Mouse (Mus musculus) forelimb bud, embryonic 11.5 days (tissue): ENCODE data around the gene Kcnn3.

Source experiments
- DNase-seq: peaks from one replicate; pipeline ENCODE4 v3.0.0-alpha.2; 2012; ENCODE audit warnings: low read depth, low spot score

The Kcnn3 gene

DNA sequence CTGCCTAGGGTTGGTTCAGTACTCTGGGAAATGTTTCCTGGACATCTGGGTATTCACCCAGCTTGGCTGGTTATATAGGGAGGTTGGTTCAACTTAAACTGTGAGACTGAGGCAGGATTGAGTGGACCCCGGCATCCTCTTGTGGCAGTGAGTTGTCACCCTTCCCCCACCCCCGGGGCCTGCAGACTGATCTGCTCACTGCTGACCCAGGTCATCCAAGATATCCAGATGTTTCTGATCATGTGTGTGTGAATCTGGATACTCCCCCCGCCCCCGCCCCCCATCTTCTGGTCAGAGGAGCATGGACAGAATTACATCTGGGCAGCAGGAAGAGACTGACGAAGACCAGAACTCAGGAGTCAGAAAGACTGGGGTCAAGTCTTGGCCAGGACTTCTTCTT is 45.4 kb downstream of the Kcnn3 start:
- no peak for DNase-seq

DNA sequence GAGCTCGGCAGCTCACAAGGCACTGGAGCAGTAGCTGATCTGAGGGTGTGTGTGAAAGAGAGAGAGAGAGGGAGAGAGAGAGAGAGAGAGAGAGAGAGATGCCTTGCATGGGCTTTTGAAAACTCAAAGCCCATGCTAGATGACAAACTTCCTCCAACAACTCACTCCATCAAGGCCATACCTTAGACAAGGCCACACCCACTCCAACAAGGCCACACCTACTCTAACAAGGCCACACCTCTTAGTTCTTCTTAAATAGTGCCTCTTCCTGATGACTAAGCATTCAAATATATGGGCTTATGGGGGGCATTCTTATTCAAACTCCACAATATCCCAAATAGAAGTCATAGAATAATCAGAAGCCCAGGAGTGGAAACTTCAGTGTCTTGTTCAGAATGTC is 49.1 kb downstream of the Kcnn3 start:
- DNase-seq = no peak

DNA sequence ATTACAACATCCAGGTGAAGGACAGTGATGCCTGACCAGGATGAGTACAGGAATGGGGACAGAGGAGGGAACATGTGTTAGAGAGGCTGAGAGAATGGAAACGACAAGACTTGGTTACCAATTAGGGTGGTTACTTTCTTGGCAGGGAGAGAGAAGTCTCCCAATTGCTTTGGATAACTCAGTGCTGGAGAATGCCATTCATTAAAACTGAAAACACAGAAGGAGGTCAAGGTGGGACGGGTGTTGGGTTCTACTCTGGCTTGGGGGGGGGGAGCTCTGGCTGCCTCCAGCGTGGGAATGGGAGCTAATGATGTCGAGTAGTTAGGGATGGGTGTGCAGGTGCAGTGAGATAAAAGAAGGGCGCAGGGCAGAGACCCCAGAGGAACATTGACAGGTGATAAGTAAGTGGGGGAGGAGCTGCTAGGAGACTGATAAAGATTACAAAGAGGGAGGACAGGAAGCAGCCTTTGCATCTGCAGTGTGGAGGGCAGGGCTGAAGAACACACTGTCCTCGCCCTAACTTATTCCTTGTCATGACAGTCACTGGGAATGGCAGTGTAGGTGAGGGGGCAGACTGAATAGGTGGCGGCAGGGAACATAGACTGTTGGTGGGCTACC is 49.9 kb downstream of the Kcnn3 start:
- DNase-seq = no peak

DNA sequence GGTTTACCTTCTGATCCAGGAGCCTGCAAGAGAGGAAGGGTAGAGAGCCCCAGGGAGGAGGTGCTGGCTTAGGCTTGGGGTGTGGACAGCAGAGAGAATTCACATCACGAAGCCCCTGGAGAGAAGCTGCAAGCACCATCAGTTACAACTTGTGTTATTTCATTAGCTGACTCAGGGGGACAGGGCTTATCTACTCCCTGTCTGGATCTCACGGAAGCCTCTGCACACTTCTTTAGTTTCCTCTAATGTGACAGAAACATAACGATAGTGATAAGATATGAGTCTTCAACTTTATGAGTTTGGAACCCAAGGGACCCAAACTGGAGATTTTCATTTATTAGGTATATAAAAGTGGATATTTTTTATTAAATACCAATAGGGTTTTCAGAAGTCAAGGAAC is 50.4 kb downstream of the Kcnn3 start:
- DNase-seq = no peak

DNA sequence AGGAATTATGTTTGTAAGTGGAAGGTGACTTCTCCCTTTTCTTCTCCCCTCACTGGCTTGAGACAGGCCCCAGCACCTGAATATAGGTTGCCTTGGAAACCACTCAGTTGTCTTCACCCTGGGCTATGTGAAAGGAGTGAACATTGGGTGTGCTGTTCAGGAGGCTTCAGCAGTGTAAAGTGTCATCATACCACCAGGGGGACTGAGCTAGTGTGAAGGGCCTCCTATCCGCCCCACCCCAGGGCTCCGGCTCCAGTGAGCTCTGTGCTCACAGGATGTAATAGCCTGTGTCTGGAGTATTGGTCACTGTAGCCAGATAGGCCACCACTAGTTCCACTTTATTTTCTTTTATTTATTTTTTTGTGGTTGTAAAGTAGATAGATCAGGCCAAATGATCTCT is 54.3 kb downstream of the Kcnn3 start:
- DNase-seq = no peak

DNA sequence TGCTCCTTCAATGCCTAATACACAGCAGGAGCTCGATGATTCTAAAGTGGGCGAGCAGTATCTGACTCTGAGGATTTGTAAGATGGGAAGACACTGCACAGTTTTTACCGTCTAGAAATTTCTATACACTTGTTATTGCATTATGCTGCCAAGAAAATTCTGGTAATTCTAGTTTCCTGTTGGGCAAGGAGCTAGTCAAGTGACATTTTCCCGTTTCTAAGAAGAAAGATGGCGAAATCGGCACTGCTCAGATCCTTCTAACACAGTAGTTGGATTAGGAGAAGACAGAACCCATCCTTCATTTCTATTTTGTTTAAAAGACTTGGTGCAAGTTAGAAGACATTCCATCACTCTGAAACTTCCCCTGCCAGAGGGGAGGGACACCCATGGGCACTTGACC is 56.4 kb downstream of the Kcnn3 start:
- no peak for DNase-seq

DNA sequence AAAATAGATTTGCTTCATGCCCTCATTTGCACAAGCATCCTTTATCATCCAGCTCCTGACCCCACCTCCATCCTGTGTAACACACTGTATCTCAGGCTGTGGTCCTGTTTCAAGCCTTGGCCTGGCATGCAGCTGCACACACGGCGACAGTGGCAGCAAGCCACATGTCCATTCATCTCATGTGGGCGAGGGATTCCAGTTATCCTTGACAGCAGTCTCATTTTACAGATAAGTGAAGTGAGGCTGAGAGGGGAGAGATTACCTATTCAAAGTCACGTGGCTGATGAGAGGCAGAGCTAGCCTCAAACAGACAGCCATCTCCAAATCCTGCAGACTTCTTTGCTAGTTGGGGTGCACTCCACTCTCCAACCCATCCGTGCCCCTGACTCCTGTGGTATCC is 57.2 kb downstream of the Kcnn3 start:
- no peak for DNase-seq

DNA sequence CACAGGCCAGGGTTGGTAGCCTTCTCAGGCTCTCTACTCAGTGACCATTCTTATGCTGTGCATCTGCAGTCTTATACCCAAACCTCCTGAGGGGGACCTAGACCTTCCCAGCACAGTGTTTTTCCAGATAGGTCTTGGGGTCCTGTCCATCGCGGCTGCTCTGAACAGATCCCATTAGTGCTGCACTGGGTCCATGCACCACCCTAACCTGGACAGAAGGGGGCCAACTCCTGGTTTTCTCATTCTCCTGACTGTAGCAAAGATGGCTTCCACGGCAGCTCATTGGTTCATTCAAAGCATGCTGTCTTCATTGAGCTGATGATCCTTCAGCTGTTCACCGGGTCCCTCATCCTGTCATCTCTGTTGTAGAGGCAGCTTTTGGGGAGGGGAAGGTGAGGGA is 58.1 kb downstream of the Kcnn3 start:
- DNase-seq = no peak

DNA sequence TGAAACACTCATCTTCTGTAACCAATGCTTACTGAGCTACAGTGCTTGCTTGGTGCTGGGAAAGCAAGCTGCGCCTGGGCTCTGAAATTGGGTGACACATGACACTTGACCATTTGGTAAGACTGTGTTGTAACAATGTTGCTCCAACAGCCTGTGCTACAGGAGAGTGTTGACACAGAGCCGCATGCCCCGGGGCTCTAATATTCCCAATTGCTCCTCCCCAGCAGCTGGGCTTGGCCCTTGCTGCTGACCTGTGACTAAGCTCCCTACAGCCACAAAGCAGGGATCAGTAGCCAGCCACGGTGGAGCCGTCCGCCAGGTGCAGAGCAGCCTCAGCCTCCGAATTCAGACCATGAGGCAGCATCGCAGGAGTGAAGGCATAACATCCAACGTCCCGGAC is 58.8 kb downstream of the Kcnn3 start:
- DNase-seq = peak; percentile 45

DNA sequence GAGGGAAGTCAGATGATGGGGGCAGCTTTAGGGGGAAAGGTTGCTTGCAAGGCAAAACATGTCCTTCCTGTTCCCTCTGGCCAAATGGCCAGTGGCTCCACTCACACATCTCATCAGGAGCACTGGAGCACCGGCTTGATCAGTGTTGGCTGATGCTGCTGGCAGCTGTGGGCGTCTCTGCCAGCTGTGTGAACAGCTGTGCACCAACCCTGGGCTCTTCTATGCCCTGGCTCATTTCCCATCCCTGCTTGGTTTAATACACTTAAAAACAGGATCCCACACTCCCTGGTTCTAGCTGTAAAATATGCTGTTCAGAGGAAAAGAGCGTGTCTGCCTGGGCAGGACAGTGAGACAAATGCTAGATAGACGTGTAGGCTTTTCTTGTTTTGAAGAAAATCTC is 64.3 kb downstream of the Kcnn3 start:
- no peak for DNase-seq

DNA sequence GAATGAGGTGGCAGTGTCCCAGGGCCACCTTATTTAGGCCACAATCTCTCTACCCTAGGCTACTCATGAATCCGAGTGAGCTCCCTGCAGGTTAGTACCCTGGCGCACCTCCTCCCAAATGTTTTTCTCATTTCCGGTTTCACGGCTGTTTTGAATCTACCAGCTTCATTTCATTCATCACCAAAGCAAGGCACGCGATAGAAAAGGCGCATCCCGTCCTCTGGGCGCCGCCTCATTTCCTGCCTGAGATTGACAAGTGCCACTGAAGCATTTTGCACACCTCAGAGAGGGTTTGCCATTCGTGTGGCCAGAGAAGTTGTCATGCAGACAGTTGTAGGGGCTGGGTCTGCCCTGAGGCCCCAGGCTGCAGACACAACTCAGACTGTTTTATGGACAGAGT is 68.5 kb downstream of the Kcnn3 start:
- no peak for DNase-seq

DNA sequence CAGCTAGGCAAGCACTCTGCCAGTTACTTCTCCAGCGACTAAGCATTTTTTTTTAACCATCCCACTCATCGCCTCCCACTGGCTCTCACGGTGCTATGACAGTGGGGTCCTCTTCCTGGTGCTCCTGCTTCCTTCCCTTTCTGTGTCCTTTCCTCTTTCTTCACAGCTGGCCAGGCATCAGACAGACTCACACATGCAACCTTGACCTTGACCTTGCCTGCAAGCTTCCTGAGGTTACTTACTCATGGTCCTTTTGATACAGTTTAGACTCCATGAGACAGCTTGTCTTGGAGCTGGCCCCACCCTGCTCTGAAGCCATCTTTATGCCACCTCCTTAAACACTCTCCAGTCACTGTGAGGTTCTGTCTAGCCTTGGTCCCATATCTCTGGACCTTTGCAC is 69.4 kb downstream of the Kcnn3 start:
- DNase-seq = no peak

DNA sequence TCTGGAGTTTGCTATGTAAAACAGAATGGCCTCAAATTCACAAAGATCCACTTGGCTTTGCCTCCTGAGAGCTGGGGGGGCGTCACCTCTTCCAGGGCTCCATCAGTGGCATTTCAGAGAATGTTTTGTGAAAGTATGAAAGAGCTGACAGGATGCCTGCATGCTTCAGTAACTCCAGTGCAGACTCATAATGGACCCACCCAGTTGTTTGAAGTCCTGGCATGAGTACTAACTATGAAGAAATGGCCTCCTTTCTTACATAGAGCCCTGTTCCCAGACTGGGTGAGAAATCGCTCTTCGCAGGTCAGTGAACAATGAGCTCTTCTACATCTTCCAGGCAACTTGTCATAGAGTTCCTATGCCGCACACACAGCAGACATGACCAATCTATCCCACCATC is 70.4 kb downstream of the Kcnn3 start:
- DNase-seq = no peak

DNA sequence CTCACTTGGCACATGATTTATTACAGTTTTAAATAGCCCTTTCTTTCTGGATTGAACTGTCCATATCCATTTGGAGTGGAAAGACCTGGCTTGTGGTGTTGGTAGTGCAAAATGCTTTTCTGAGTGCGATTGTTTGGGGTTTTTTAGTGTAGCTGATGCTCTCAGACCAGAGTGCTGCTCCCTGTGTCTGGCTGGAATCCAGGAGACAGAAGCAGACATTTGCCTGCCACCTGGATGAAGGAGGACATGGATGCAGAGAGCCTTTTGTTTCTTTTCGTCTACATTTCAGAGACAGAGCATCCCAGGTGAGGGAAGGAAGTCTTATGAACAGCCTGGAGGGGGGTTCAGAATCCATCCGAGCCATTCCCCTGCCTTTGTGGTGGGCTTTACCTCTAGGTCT is 71.5 kb downstream of the Kcnn3 start:
- DNase-seq = no peak

DNA sequence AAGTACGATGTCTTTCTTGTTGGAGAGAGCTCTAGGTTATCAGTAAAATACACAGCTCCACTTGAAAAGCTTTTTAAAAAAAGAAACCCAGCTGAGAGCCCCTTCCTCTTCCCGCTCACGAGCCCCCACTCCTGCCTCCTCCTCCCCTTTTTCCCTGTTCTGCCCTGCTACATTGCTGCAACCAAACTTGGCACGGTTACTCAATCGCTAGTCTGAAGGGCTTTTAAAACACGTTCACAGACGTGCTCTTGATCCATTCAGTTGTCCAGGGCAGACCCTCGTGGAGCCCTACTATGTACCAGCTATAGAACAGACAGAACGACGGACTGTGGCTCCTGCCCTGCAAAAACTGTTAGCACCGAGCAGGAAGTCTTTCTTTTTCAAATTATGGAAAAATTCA is 72.8 kb downstream of the Kcnn3 start:
- DNase-seq = no peak

DNA sequence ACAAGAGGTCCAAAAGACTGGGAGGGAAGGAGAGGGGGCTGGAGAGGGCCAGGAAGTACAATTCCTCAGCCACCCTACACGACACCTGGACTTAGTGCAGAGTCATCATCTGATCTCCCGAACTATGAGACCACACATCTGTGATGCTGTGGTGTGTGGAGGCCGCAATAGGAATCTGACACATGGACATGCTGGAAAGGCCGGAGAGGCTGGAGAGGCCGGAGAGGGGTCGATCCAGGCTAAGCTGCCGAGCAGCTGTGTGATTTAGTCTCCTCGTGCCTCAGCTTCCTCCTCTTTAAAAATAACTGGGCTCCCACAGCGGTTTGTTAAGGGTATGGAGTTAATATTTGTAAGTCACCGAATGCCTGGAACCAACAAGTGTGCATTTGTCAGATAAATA is 73.6 kb downstream of the Kcnn3 start:
- no peak for DNase-seq

DNA sequence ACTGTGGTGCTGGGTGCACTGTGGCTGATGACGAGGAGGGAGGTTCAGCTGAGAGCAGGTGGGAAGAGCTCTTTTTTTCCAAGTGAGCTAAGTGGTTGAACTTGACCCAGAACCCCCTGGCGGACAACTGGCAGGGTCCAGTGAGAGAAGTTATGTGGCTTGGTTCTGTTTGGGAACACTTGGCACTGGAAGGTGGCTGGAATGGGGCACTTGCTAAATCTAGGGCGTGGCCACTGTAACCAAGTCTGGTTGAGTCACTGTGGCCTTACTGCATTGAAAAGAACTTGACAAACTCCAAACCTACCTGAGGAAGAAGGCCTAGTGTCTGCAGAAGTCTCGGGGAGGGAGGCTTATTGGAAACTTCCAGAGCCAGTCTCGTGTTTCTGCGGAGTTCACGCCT is 78.4 kb downstream of the Kcnn3 start:
- no peak for DNase-seq

DNA sequence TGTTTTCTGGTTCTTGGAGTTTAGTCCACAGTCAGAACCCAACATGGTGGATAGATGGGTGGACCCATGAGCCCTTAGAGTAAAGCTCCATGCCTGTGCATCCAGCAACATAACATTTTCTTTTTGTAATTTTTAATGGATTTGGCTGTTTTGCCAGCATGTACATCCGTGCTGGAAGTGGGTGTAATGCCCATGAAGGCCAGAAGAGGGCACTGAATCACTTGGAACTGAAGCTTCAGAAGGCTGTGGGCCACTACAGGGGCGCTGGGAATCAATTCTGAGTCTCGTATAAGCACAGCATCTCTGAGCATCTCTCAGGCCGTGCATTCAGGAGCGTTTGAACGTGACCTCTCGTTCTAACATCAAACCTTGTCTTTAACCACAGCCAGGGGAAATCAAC is 79.0 kb downstream of the Kcnn3 start:
- no peak for DNase-seq

DNA sequence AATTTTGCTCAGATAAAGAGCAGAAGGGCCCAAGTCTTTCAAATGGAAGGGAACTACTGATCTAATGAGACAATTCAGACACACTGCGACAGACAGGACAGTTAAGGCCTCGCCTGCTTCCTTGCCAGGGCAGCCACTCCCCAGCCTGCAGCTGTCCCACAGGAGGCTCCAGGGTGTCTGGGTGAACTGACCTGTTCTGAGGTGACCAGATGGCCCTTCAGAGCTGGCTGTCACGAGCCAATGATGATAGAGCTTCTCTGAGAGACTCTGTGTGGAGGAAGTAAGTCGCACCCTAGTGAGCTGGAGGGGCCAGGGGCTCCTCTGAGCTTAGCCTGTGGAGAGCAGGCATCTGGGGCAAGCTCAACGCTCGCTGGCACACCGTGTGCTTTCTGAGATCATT is 81.1 kb downstream of the Kcnn3 start:
- DNase-seq = no peak

DNA sequence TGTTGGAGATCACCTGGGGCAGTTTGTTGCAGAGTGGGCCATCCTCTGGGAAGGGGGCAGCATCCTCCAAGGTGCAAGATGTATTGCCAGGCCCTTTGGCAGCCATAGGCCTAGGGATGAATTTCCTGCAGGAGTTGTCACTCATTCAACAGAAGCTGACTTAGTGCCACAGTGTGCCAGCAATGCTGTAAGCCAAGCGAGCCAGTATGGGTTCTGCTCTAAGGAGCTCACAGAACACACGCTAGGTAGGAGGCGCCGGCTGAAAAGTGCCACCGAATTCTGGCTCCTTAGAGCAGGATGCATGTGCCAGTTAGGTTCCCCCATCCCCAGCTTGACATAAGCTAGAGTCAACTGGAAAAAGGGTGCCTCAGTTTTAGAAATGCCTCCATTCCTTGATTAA is 83.3 kb downstream of the Kcnn3 start:
- no peak for DNase-seq

DNA sequence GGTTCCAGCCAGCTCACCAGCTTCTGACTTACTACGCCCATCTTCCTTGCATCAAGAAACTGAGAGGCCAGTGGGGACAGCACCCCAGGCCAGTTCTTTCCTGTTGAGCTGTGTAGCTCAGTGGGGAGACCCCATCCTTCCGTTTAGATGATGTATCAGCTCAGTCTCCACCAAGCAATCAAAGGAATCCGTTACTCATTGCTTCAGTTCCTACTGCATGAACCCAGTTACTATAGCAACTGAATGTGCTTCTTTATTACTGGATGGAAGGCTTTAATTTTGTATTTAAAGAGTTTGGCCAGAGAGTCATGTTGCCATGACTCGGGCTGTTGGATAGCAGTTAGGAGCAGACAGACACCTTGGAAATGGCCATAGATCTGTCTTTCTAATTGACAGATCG is 85.3 kb downstream of the Kcnn3 start:
- DNase-seq = no peak

DNA sequence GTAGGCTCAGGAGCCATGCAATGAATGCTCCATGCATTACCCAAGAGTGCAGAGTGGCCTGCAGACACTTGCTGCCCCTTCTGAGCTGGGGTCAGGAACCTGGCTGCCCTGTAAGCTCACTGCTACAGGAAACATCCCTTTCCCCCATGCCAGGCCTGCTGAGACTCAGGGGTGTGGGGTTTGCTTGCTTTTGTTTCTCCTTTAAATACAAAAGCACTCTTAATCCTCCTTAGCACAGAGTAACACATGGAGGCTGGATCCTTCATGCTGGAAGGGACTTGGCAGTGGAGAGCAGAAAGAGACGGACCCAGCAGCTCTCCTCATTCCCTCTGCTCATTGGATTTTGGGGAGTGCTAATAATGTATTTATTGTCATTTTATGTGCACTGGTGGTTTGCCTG is 87.4 kb downstream of the Kcnn3 start:
- no peak for DNase-seq

DNA sequence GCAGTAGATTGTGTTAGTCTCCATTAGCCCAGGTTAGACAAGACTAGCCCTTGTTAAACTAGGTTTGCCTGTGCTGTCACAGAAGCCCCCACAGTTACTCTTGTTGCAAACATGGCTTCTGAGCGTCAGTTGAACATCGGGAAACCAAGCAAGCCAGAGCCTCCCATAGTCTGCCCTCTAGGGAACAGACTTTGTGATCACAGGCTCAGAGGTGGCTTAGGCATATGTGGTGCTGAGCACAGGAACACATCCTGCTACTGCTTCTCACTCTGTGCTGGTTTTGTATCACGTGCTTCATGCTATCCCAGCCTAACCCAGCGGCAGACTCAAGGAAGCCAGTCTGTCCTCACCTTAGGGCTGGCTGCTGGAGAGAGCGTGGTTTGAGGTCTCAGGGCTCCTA is 92.1 kb downstream of the Kcnn3 start:
- no peak for DNase-seq
